Mouse (Mus musculus): ENCODE data around the gene Camp. TPM values are rescaled to one million over a fixed set of nuclear protein-coding genes. Genes with fewer than 3 reads are reported as not detected.
"Not testable (repeated sequence)": the region's sequence is repeated elsewhere in the genome, so short reads cannot be mapped to it uniquely, and the experiment has no call there.

Gene Camp
- polyA plus RNA-seq, 1 experiment = 14.2 TPM

GRCm38 (mm10) chr9:109806695-109807293, 42.6 kb downstream of the Camp start:
- no peak for DNase-seq
- 84% methylated on average over 2 of the region's 2 CpGs for WGBS
- no peaks in the 10 kb centered on the region for H3K27me3 ChIP-seq (ENCODE audit: control insufficient read depth, insufficient read depth, low read length)
- H3K4me1 ChIP-seq (replicated peaks; ENCODE audit: control insufficient read depth, insufficient read depth, low read length) = no peaks in the 10 kb centered on the region
- no peak overlapping the region for H3K4me3 ChIP-seq (ENCODE audit: control insufficient read depth, insufficient read depth, low read length)
- H3K27ac ChIP-seq (ENCODE audit: control insufficient read depth, insufficient read depth, low read length) = no peak overlapping the region
- TF ChIP-seq CTCF (IDR thresholded peaks at IDR 0.05; ENCODE audit: borderline replicate concordance, control insufficient read depth, extremely low read depth, insufficient read depth, low read length, poor library complexity) (no peak), POLR2A (IDR thresholded peaks at IDR 0.05; ENCODE audit: control insufficient read depth, extremely low read depth, insufficient read depth, low read length, poor library complexity) (no peak)
- no peaks in the 10 kb centered on the region for H3K36me3 ChIP-seq (ENCODE audit: control insufficient read depth, insufficient read depth, low read length)

GRCm38 (mm10) chr9:109806260-109806659, 43.2 kb downstream of the Camp start:
- Histone ChIP-seq H3K27me3 (ENCODE audit: control insufficient read depth, insufficient read depth, low read length) (no peaks in the 10 kb centered on the region), H3K4me1 (replicated peaks; ENCODE audit: control insufficient read depth, insufficient read depth, low read length) (no peaks in the 10 kb centered on the region), H3K4me3 (ENCODE audit: control insufficient read depth, insufficient read depth, low read length) (no peak overlapping the region), H3K36me3 (ENCODE audit: control insufficient read depth, insufficient read depth, low read length) (no peaks in the 10 kb centered on the region), H3K27ac (ENCODE audit: control insufficient read depth, insufficient read depth, low read length) (no peak overlapping the region)
- WGBS = 43% methylated on average over 1 of the region's 1 CpGs
- DNase-seq = no peak
- TF ChIP-seq POLR2A (IDR thresholded peaks at IDR 0.05; ENCODE audit: control insufficient read depth, extremely low read depth, insufficient read depth, low read length, poor library complexity) (no peak), CTCF (IDR thresholded peaks at IDR 0.05; ENCODE audit: borderline replicate concordance, control insufficient read depth, extremely low read depth, insufficient read depth, low read length, poor library complexity) (no peak)

- not testable (repeated sequence) for H3K27me3 ChIP-seq (ENCODE audit: control insufficient read depth, insufficient read depth, low read length); H3K4me1 ChIP-seq (replicated peaks; ENCODE audit: control insufficient read depth, insufficient read depth, low read length); H3K27ac ChIP-seq (ENCODE audit: control insufficient read depth, insufficient read depth, low read length); DNase-seq; H3K36me3 ChIP-seq (ENCODE audit: control insufficient read depth, insufficient read depth, low read length); H3K4me3 ChIP-seq (ENCODE audit: control insufficient read depth, insufficient read depth, low read length)
- WGBS = 92% methylated on average over 2 of the region's 2 CpGs
These were observed 43.8 kb downstream of the Camp start for GRCm38 (mm10) chr9:109805596-109805995.

GRCm38 (mm10) chr9:109798051-109798450, 51.4 kb downstream of the Camp start:
- Histone ChIP-seq H3K36me3 (ENCODE audit: control insufficient read depth, insufficient read depth, low read length) (no peaks in the 10 kb centered on the region), H3K4me3 (ENCODE audit: control insufficient read depth, insufficient read depth, low read length) (no peak overlapping the region), H3K4me1 (replicated peaks; ENCODE audit: control insufficient read depth, insufficient read depth, low read length) (no peaks in the 10 kb centered on the region), H3K27ac (ENCODE audit: control insufficient read depth, insufficient read depth, low read length) (no peak overlapping the region), H3K27me3 (ENCODE audit: control insufficient read depth, insufficient read depth, low read length) (no peaks in the 10 kb centered on the region)
- peak; percentile 21 for DNase-seq
- WGBS = 97% methylated on average over 1 of the region's 1 CpGs
- TF ChIP-seq CTCF (IDR thresholded peaks at IDR 0.05; ENCODE audit: borderline replicate concordance, control insufficient read depth, extremely low read depth, insufficient read depth, low read length, poor library complexity) (no peak), POLR2A (IDR thresholded peaks at IDR 0.05; ENCODE audit: control insufficient read depth, extremely low read depth, insufficient read depth, low read length, poor library complexity) (no peak)

Other genes starting within 250 kb of the Camp start
- 0.08 TPM in 1 of 2 replicates, not detected in the other for gene Fbxw24, start 223.6 kb downstream of the Camp start, polyA plus RNA-seq (2012; rRNA removed)
- gene Fbxw25, start 185.0 kb downstream of the Camp start, polyA plus RNA-seq (2012; rRNA removed) = not detected in 2 replicates
- gene Fbxw18, start 146.9 kb downstream of the Camp start, polyA plus RNA-seq (2012; rRNA removed) = not detected in 2 replicates
- 0.09 TPM in 1 of 2 replicates, not detected in the other for gene Fbxw26, start 103.5 kb downstream of the Camp start, polyA plus RNA-seq (2012; rRNA removed)
- not detected in 2 replicates for gene Fbxw27, start 58.9 kb downstream of the Camp start, polyA plus RNA-seq (2012; rRNA removed)
- gene Spink8, start 37.3 kb downstream of the Camp start, polyA plus RNA-seq (2012; rRNA removed) = 0.18 TPM in 1 of 2 replicates, not detected in the other
- gene Nme6, start 16.9 kb downstream of the Camp start, polyA plus RNA-seq (2012; rRNA removed) = 18.5 and 21.3 TPM in 2 replicates
- 16.6 and 21.9 TPM in 2 replicates for gene Cdc25a, start 26.0 kb upstream of the Camp start, polyA plus RNA-seq (2012; rRNA removed)
- gene Map4, start 81.8 kb upstream of the Camp start, polyA plus RNA-seq (2012; rRNA removed) = 420 and 463 TPM in 2 replicates

Data from thymus, adult 2 months (tissue).